Mouse (Mus musculus): ENCODE data around the gene Sprr2a1. TPM values are rescaled to one million over a fixed set of nuclear protein-coding genes. Genes with fewer than 3 reads are reported as not detected.
"Not testable (repeated sequence)": the region's sequence is repeated elsewhere in the genome, so short reads cannot be mapped to it uniquely, and the experiment has no call there.

Sprr2a1 gene
- not detected for total RNA-seq (2021)
- not detected in 2 replicates for polyA plus RNA-seq (2012; rRNA removed)
- long read RNA-seq = 0 reads

- H3K9ac ChIP-seq (ENCODE audit: low read depth, low read length); H3K4me3 ChIP-seq; intact Hi-C loops (cut with DNase I); H3K79me2 ChIP-seq (replicated peaks; ENCODE audit: control insufficient read depth, insufficient read depth, low read length); H3K4me1 ChIP-seq (ENCODE audit: control insufficient read depth, insufficient read depth, low read length); H3K27ac ChIP-seq; DNase-seq; H3K27me3 ChIP-seq (ENCODE audit: control insufficient read depth, insufficient read depth, low read length); H3K36me3 ChIP-seq (ENCODE audit: control insufficient read depth, insufficient read depth, low read length): not testable (repeated sequence)
- no CpG with 5 or more reads among the region's 2 CpGs for WGBS
Observed at GRCm38 (mm10) chr3:92215569-92215968, at the start of gene Sprr2a1, which contains the start of gene Sprr2a2. Gene Sprr2a1, plus strand, starts transcription at chr3:92215799. Gene Sprr2a2, plus strand, starts transcription at chr3:92215920.

DNA sequence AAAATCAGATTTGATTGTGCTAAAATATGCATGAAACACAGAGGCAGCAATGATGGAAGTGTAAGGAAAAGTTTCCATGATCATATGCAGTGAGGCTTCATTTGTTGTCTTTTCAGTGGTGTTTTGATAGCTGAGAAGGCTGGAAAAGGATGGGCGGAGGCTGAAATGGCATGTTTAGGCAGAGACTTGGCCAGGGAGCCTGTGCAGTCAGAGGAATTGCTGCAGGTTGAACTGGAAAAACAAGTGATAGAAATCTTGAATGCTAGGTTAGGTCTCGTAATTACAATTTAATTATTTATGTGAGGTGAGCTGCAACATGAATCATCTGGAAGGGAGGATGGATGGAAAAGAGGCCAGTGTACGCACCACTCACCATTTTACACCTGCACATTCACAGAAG lies 45.8 kb upstream of the Sprr2a1 start:
- H3K79me2 ChIP-seq (replicated peaks; ENCODE audit: control insufficient read depth, insufficient read depth, low read length) = no peaks in the 10 kb centered on the region
- intact Hi-C loops (cut with DNase I) = no loop called here
- no peaks in the 10 kb centered on the region for H3K27me3 ChIP-seq (ENCODE audit: control insufficient read depth, insufficient read depth, low read length)
- no peak for DNase-seq
- H3K4me3 ChIP-seq = no peak overlapping the region
- H3K27ac ChIP-seq = no peak overlapping the region
- H3K36me3 ChIP-seq (ENCODE audit: control insufficient read depth, insufficient read depth, low read length) = no peaks in the 10 kb centered on the region
- TF ChIP-seq EP300 (IDR thresholded peaks at IDR 0.05; ENCODE audit: insufficient read depth, low read depth, low read length) (no peak), CTCF (IDR thresholded peaks at IDR 0.05) (no peak), POLR2A (IDR thresholded peaks at IDR 0.05; ENCODE audit: insufficient read depth, low read depth, low read length) (no peak)
- 67% methylated on average over 3 of the region's 3 CpGs for WGBS
- H3K9ac ChIP-seq (ENCODE audit: low read depth, low read length) = no peak overlapping the region
- no peaks in the 10 kb centered on the region for H3K4me1 ChIP-seq (ENCODE audit: control insufficient read depth, insufficient read depth, low read length)

DNA sequence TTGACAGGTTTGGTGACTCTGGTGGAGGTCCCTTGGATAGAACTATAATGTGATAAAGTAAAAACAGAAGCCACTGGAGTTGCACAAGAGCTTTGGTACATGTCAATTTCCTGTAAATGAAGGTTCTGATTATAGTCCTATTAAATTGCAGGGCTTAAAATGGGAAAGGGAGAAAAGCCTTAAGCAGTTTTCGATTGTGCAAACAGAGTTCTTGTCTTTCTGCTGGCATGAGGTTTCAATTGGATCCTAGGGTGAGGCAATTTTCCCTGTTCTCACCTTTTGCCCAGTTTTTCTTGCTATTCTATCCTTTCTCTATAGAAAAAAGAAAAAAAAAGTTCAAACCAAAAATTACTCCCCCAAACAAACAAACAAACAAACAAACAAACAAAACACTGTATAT lies 38.7 kb upstream of the Sprr2a1 start:
- no peak for TF ChIP-seq CTCF (IDR thresholded peaks at IDR 0.05)
- TF ChIP-seq EP300 (IDR thresholded peaks at IDR 0.05; ENCODE audit: insufficient read depth, low read depth, low read length) = no peak
- TF ChIP-seq POLR2A (IDR thresholded peaks at IDR 0.05; ENCODE audit: insufficient read depth, low read depth, low read length) = no peak
- Histone ChIP-seq H3K27ac (no peak overlapping the region), H3K9ac (ENCODE audit: low read depth, low read length) (no peak overlapping the region), H3K4me1 (ENCODE audit: control insufficient read depth, insufficient read depth, low read length) (no peaks in the 10 kb centered on the region), H3K36me3 (ENCODE audit: control insufficient read depth, insufficient read depth, low read length) (no peaks in the 10 kb centered on the region), H3K27me3 (ENCODE audit: control insufficient read depth, insufficient read depth, low read length) (no peaks in the 10 kb centered on the region), H3K79me2 (replicated peaks; ENCODE audit: control insufficient read depth, insufficient read depth, low read length) (no peaks in the 10 kb centered on the region), H3K4me3 (no peak overlapping the region)
- intact Hi-C loops (cut with DNase I) = no loop called here
- 62% methylated on average over 1 of the region's 1 CpGs for WGBS
- no peak for DNase-seq

- Histone ChIP-seq H3K27ac (no peak overlapping the region), H3K36me3 (ENCODE audit: control insufficient read depth, insufficient read depth, low read length) (no peaks in the 10 kb centered on the region), H3K9ac (ENCODE audit: low read depth, low read length) (no peak overlapping the region), H3K4me3 (no peak overlapping the region), H3K79me2 (replicated peaks; ENCODE audit: control insufficient read depth, insufficient read depth, low read length) (no peaks in the 10 kb centered on the region), H3K27me3 (ENCODE audit: control insufficient read depth, insufficient read depth, low read length) (no peaks in the 10 kb centered on the region), H3K4me1 (ENCODE audit: control insufficient read depth, insufficient read depth, low read length) (no peaks in the 10 kb centered on the region)
- TF ChIP-seq CTCF (IDR thresholded peaks at IDR 0.05) = no peak
- no peak for DNase-seq
- WGBS = 85% methylated on average over 6 of the region's 6 CpGs
- intact Hi-C loops (cut with DNase I) = no loop called here
Observed at GRCm38 (mm10) chr3:92195512-92196200, 19.9 kb upstream of the Sprr2a1 start.

- no CpG with 5 or more reads among the region's 16 CpGs for WGBS
- H3K27me3 ChIP-seq (ENCODE audit: control insufficient read depth, insufficient read depth, low read length); H3K79me2 ChIP-seq (replicated peaks; ENCODE audit: control insufficient read depth, insufficient read depth, low read length); H3K9ac ChIP-seq (ENCODE audit: low read depth, low read length); H3K27ac ChIP-seq; H3K4me3 ChIP-seq; H3K4me1 ChIP-seq (ENCODE audit: control insufficient read depth, insufficient read depth, low read length); DNase-seq; H3K36me3 ChIP-seq (ENCODE audit: control insufficient read depth, insufficient read depth, low read length); intact Hi-C loops (cut with DNase I): not testable (repeated sequence)
Observed at GRCm38 (mm10) chr3:92211133-92211925, 4.3 kb upstream of the Sprr2a1 start.

- H3K27ac ChIP-seq; H3K36me3 ChIP-seq (ENCODE audit: control insufficient read depth, insufficient read depth, low read length); DNase-seq; H3K4me3 ChIP-seq; H3K79me2 ChIP-seq (replicated peaks; ENCODE audit: control insufficient read depth, insufficient read depth, low read length); H3K27me3 ChIP-seq (ENCODE audit: control insufficient read depth, insufficient read depth, low read length); intact Hi-C loops (cut with DNase I); H3K9ac ChIP-seq (ENCODE audit: low read depth, low read length); H3K4me1 ChIP-seq (ENCODE audit: control insufficient read depth, insufficient read depth, low read length): not testable (repeated sequence)
- WGBS = no CpG with 5 or more reads among the region's 1 CpGs
Observed at GRCm38 (mm10) chr3:92212059-92212458, 3.5 kb upstream of the Sprr2a1 start.

DNA sequence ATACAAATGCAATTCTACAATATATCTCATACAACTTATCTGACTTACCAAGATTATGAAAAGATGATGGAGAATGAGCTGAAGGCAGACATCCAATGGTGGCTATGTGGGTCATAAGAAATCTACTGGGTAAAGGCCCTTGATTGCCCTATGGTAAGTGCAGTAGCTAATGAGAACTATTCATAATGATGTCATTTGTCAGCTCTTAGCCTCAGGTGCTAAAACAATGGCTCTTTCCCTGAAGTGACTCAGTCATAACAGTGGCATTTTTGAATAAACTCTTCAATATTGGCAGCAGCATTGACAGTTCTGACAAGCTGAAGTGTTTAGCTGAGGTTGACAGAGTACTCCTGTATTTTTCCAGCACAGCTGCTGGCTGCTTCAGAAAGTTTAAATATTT lies 1.9 kb upstream of the Sprr2a1 start:
- H3K27ac ChIP-seq; intact Hi-C loops (cut with DNase I); H3K36me3 ChIP-seq (ENCODE audit: control insufficient read depth, insufficient read depth, low read length); H3K4me1 ChIP-seq (ENCODE audit: control insufficient read depth, insufficient read depth, low read length); H3K4me3 ChIP-seq; H3K27me3 ChIP-seq (ENCODE audit: control insufficient read depth, insufficient read depth, low read length); H3K9ac ChIP-seq (ENCODE audit: low read depth, low read length); H3K79me2 ChIP-seq (replicated peaks; ENCODE audit: control insufficient read depth, insufficient read depth, low read length); DNase-seq: not testable (repeated sequence)

GRCm38 (mm10) chr3:92219031-92219430 lies 3.4 kb downstream of the Sprr2a1 start:
- H3K36me3 ChIP-seq (ENCODE audit: control insufficient read depth, insufficient read depth, low read length); DNase-seq; H3K79me2 ChIP-seq (replicated peaks; ENCODE audit: control insufficient read depth, insufficient read depth, low read length); H3K27me3 ChIP-seq (ENCODE audit: control insufficient read depth, insufficient read depth, low read length); H3K4me3 ChIP-seq; H3K9ac ChIP-seq (ENCODE audit: low read depth, low read length); intact Hi-C loops (cut with DNase I); H3K4me1 ChIP-seq (ENCODE audit: control insufficient read depth, insufficient read depth, low read length); H3K27ac ChIP-seq: not testable (repeated sequence)
- WGBS = no CpG with 5 or more reads among the region's 8 CpGs

DNA sequence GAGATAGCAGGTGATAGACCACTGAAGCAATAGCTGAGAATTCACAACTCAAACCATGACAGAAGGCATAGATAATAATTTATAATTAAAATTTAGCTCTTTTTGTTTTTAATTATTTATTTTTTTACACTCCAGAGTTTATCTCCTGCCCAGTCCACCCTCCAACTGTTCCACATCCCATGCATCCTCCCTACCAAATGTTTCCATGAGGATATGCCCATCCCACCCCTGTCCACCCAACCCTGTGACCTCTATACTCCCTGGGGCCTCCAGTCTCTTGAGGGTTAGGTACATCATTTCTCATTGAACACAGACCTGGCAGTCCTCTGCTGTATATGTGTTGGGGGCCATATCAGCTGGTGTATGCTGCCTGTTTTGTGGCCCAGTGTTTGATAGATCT lies 8.1 kb downstream of the Sprr2a1 start:
- H3K4me1 ChIP-seq (ENCODE audit: control insufficient read depth, insufficient read depth, low read length); DNase-seq; H3K79me2 ChIP-seq (replicated peaks; ENCODE audit: control insufficient read depth, insufficient read depth, low read length); intact Hi-C loops (cut with DNase I); H3K27me3 ChIP-seq (ENCODE audit: control insufficient read depth, insufficient read depth, low read length); H3K27ac ChIP-seq; H3K36me3 ChIP-seq (ENCODE audit: control insufficient read depth, insufficient read depth, low read length); H3K9ac ChIP-seq (ENCODE audit: low read depth, low read length); H3K4me3 ChIP-seq: not testable (repeated sequence)

Measured in heart, adult 2 months (tissue).